Mouse (Mus musculus) spleen, adult 2 months (tissue): ENCODE measurements around the gene Rinl.

Source experiments
- CTCF ChIP-seq: fragments of 200-500 bp; IDR thresholded peaks from 2 replicates; pipeline ENCODE4 v1.5.1; 2011; ENCODE audit warnings: mild to moderate bottlenecking, inconsistent platforms; ENCODE audit not compliant: insufficient read depth, insufficient read length, insufficient replicate concordance; ENCODE audit errors: extremely low read depth
- POLR2A ChIP-seq: fragments of 200-500 bp; IDR thresholded peaks from 2 replicates; pipeline ENCODE4 v1.6.1; 2011; ENCODE audit warnings: low read depth, low read length, inconsistent platforms

GRCm38 (mm10) chr7:28758623-28759022 is 30.1 kb upstream of the Rinl start:
- TF ChIP-seq POLR2A, result no peak
- no peak for TF ChIP-seq CTCF
